Mouse (Mus musculus): ENCODE measurements around the gene Mrgprf.

Gene Mrgprf

GRCm38 (mm10) chr7:145312137-145312536, 11.5 kb downstream of the Mrgprf start:
- TF ChIP-seq GATA4 (IDR thresholded peaks at IDR 0.05; ENCODE audit: insufficient replicate concordance, low read length): no peak

GRCm38 (mm10) chr7:145314785-145315411, 14.3 kb downstream of the Mrgprf start, which contains the start of gene Mrgprd:
Gene Mrgprd (plus strand): TSS chr7:145314835.
- TF ChIP-seq GATA4 (IDR thresholded peaks at IDR 0.05; ENCODE audit: insufficient replicate concordance, low read length): no peak

GRCm38 (mm10) chr7:145317522-145317921, 16.9 kb downstream of the Mrgprf start:
- no peak for TF ChIP-seq GATA4 (IDR thresholded peaks at IDR 0.05; ENCODE audit: insufficient replicate concordance, low read length)

- TF ChIP-seq GATA4 (IDR thresholded peaks at IDR 0.05; ENCODE audit: insufficient replicate concordance, low read length): no peak
These were observed 18.9 kb downstream of the Mrgprf start for GRCm38 (mm10) chr7:145319481-145319880.

GRCm38 (mm10) chr7:145323607-145324006, 23.0 kb downstream of the Mrgprf start:
- TF ChIP-seq GATA4 (IDR thresholded peaks at IDR 0.05; ENCODE audit: insufficient replicate concordance, low read length): no peak

GRCm38 (mm10) chr7:145325697-145326096, 25.1 kb downstream of the Mrgprf start:
- TF ChIP-seq GATA4 (IDR thresholded peaks at IDR 0.05; ENCODE audit: insufficient replicate concordance, low read length): no peak

GRCm38 (mm10) chr7:145329982-145330381, 29.4 kb downstream of the Mrgprf start:
- TF ChIP-seq GATA4 (IDR thresholded peaks at IDR 0.05; ENCODE audit: insufficient replicate concordance, low read length): no peak

- TF ChIP-seq GATA4 (IDR thresholded peaks at IDR 0.05; ENCODE audit: insufficient replicate concordance, low read length): no peak
These were observed 30.0 kb downstream of the Mrgprf start for GRCm38 (mm10) chr7:145330641-145331040.

- TF ChIP-seq GATA4 (IDR thresholded peaks at IDR 0.05; ENCODE audit: insufficient replicate concordance, low read length): no peak
These were observed 31.9 kb downstream of the Mrgprf start for GRCm38 (mm10) chr7:145332376-145333041.

- no peak for TF ChIP-seq GATA4 (IDR thresholded peaks at IDR 0.05; ENCODE audit: insufficient replicate concordance, low read length)
These were observed 33.3 kb downstream of the Mrgprf start for GRCm38 (mm10) chr7:145333936-145334335.

GRCm38 (mm10) chr7:145334428-145335027, 33.9 kb downstream of the Mrgprf start:
- no peak for TF ChIP-seq GATA4 (IDR thresholded peaks at IDR 0.05; ENCODE audit: insufficient replicate concordance, low read length)

- TF ChIP-seq GATA4 (IDR thresholded peaks at IDR 0.05; ENCODE audit: insufficient replicate concordance, low read length): no peak
These were observed 34.6 kb downstream of the Mrgprf start for GRCm38 (mm10) chr7:145335199-145335598.

- TF ChIP-seq GATA4 (IDR thresholded peaks at IDR 0.05; ENCODE audit: insufficient replicate concordance, low read length): no peak
These were observed 35.1 kb downstream of the Mrgprf start for GRCm38 (mm10) chr7:145335616-145336332.

- no peak for TF ChIP-seq GATA4 (IDR thresholded peaks at IDR 0.05; ENCODE audit: insufficient replicate concordance, low read length)
These were observed 37.3 kb downstream of the Mrgprf start for GRCm38 (mm10) chr7:145337889-145338288.

- TF ChIP-seq GATA4 (IDR thresholded peaks at IDR 0.05; ENCODE audit: insufficient replicate concordance, low read length): no peak
These were observed 39.7 kb downstream of the Mrgprf start for GRCm38 (mm10) chr7:145340248-145340904.

Data from liver, adult (tissue).